Mouse (Mus musculus) G1E (cell line): ENCODE measurements around the gene Gm3409. TPM values are rescaled to one million over a fixed set of nuclear protein-coding genes. Genes with fewer than 3 reads are reported as not detected.
"Not testable (repeated sequence)": the region's sequence is repeated elsewhere in the genome, so short reads cannot be mapped to it uniquely, and the experiment has no call there.

Experiments
- ATAC-seq: 2 replicates; pipeline ENCODE4 v1.8.0; 2016; ENCODE audit warnings: mild to moderate bottlenecking; ENCODE audit not compliant: insufficient number of reproducible peaks, poor library complexity, low FRiP score, severe bottlenecking; ENCODE audit errors: extremely low read depth
- DNase-seq: peaks from one replicate; pipeline ENCODE4 v3.0.0; 2012; ENCODE audit warnings: low spot score
- H3K27me3 ChIP-seq: 2 replicates; pipeline ENCODE4 v1.6.1; 2012; ENCODE audit warnings: mild to moderate bottlenecking, low read length, inconsistent platforms; ENCODE audit not compliant: insufficient read depth
- H3K36me3 ChIP-seq: replicated peaks from 2 replicates; pipeline ENCODE3; 2012; ENCODE audit warnings: mild to moderate bottlenecking, inconsistent platforms
- H3K4me1 ChIP-seq: 2 replicates; pipeline ENCODE4 v1.6.1; 2012; ENCODE audit warnings: low read depth, low read length, inconsistent platforms, mixed read lengths; ENCODE audit not compliant: insufficient read depth
- H3K4me3 ChIP-seq: 2 replicates; pipeline ENCODE4 v1.5.1; 2012; ENCODE audit warnings: low read depth, mild to moderate bottlenecking, inconsistent platforms, low read length, moderate library complexity, mixed read lengths
- H3K9me3 ChIP-seq: replicated peaks from 2 replicates; pipeline ENCODE4 v1.6.1; 2012; ENCODE audit warnings: inconsistent platforms
- CTCF ChIP-seq: IDR thresholded peaks from 2 replicates; pipeline ENCODE4 v1.5.1; 2012; ENCODE audit warnings: low read depth, low read length, inconsistent platforms, mixed read lengths
- GATA1 ChIP-seq: IDR thresholded peaks from 2 replicates; pipeline ENCODE4 v1.6.1; 2012; ENCODE audit warnings: borderline replicate concordance, low read length, inconsistent platforms, mixed read lengths
- GATA2 ChIP-seq: IDR thresholded peaks from 2 replicates; pipeline ENCODE4 v1.6.1; 2012; ENCODE audit warnings: low read depth, low read length, inconsistent platforms, borderline replicate concordance
- POLR2AphosphoS5 ChIP-seq: IDR thresholded peaks from 2 replicates; pipeline ENCODE4 v1.6.1; 2012; ENCODE audit warnings: low read depth, low read length, inconsistent platforms; ENCODE audit not compliant: insufficient replicate concordance
- TAL1 ChIP-seq: conservative IDR thresholded peaks from 2 replicates; pipeline ENCODE4 v1.6.1; 2012; ENCODE audit warnings: low read depth, low read length, inconsistent platforms, mixed read lengths
- polyA plus RNA-seq: library from polyadenylated mRNA; stranded (reverse); fragments of >175 nt; gene quantifications from 2 replicates; pipeline ENCODE4 v1.2.3, GENCODE M21; 2012
- total RNA-seq, 2 experiments: library from RNA; stranded (forward) in 1 of 2; stranded (reverse) in 1 of 2; fragments of 200-1000 nt in 1 of 2; fragments of >200 nt in 1 of 2; fragmentation: Nextera tagmentation in 1 of 2; gene quantifications; 2 replicates each; pipeline ENCODE4 v1.2.3; 2014 to 2017

The Gm3409 gene
- total RNA-seq (2014; fragmentation: Nextera tagmentation) (not detected in 2 replicates), total RNA-seq (2017) (not detected in 2 replicates), polyA plus RNA-seq (not detected in 2 replicates)

- not testable (repeated sequence) for H3K36me3 ChIP-seq, ATAC-seq, H3K4me3 ChIP-seq, H3K9me3 ChIP-seq, H3K27me3 ChIP-seq, DNase-seq, H3K4me1 ChIP-seq
Measured at GRCm38 (mm10) chr5:146537347-146537746, at the start of gene Gm3409. Gene Gm3409, plus strand, starts transcription at chr5:146537647.

GRCm38 (mm10) chr5:146488959-146489358 lies 48.5 kb upstream of the Gm3409 start:
- H3K4me1 ChIP-seq, DNase-seq, H3K9me3 ChIP-seq, H3K4me3 ChIP-seq, H3K27me3 ChIP-seq, ATAC-seq, H3K36me3 ChIP-seq: not testable (repeated sequence)

- not testable (repeated sequence) for H3K36me3 ChIP-seq, H3K4me1 ChIP-seq, H3K9me3 ChIP-seq, H3K27me3 ChIP-seq, DNase-seq, ATAC-seq, H3K4me3 ChIP-seq
Measured at GRCm38 (mm10) chr5:146491063-146491462, 46.4 kb upstream of the Gm3409 start, which contains the start of gene Gm6370. Gene Gm6370, plus strand, starts transcription at chr5:146491363.

- ATAC-seq, H3K9me3 ChIP-seq, H3K4me1 ChIP-seq: not testable (repeated sequence)
Measured at GRCm38 (mm10) chr5:146502099-146502498, 35.3 kb upstream of the Gm3409 start, which contains the start of gene 4930449I24Rik. Gene 4930449I24Rik, plus strand, starts transcription at chr5:146502399.

GRCm38 (mm10) chr5:146513823-146514222 lies 23.6 kb upstream of the Gm3409 start, which contains the start of gene Gm3402:
Gene Gm3402, plus strand, starts transcription at chr5:146514123.
- not testable (repeated sequence) for H3K4me3 ChIP-seq, DNase-seq, H3K27me3 ChIP-seq, H3K4me1 ChIP-seq, ATAC-seq, H3K36me3 ChIP-seq, H3K9me3 ChIP-seq

More at GRCm38 (mm10) chr5:146502099-146502498, 35.3 kb upstream of the Gm3409 start, which contains the start of gene 4930449I24Rik:
- not testable (repeated sequence) for H3K4me3 ChIP-seq, DNase-seq, H3K36me3 ChIP-seq, H3K27me3 ChIP-seq

GRCm38 (mm10) chr5:146525501-146525900 lies 11.9 kb upstream of the Gm3409 start, which contains the start of gene Gm3404:
Gene Gm3404, plus strand, starts transcription at chr5:146525801.
- DNase-seq, H3K9me3 ChIP-seq, H3K4me1 ChIP-seq, H3K36me3 ChIP-seq, H3K27me3 ChIP-seq, ATAC-seq, H3K4me3 ChIP-seq: not testable (repeated sequence)

- not testable (repeated sequence) for H3K36me3 ChIP-seq, DNase-seq, H3K27me3 ChIP-seq, H3K4me3 ChIP-seq, ATAC-seq, H3K9me3 ChIP-seq, H3K4me1 ChIP-seq
Measured at GRCm38 (mm10) chr5:146555836-146556235, 18.4 kb downstream of the Gm3409 start, which contains the start of gene Gm3415. Gene Gm3415, plus strand, starts transcription at chr5:146556136.

DNA sequence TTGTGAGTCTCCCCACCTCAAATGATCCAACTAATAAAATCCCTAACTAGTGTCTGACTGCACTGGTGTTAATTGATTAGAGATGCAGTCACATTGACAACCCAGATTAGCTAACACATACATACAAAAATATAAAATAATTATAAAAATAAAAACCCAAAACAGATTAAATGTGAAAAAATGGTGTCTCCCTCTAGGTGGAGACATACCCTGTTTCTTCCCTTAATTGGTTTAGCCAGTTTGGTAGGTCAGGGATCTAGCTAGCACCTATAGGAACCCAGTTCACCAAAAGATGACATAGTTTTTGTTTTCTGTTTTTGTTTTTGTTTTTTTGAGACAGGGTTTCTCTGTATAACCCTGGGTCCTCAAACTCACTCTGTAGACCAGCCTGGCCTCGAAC lies 26.8 kb downstream of the Gm3409 start:
- Histone ChIP-seq H3K4me1 (no peaks in the 10 kb centered on the region), H3K36me3 (no peaks in the 10 kb centered on the region)
- ATAC-seq: no peak

More for the DNA sequence above, 26.8 kb downstream of the Gm3409 start:
- no peak for DNase-seq
- no peaks in the 10 kb centered on the region for H3K27me3 ChIP-seq
- TF ChIP-seq POLR2AphosphoS5: no peak
- TF ChIP-seq TAL1: no peak
- no peak for TF ChIP-seq GATA2
- TF ChIP-seq CTCF: no peak
- no peak for TF ChIP-seq GATA1
- H3K4me3 ChIP-seq: no peak overlapping the region
- no peaks in the 10 kb centered on the region; the same call in 1 of the 2 replicates for H3K9me3 ChIP-seq
